Mouse (Mus musculus): ENCODE results near the gene Faf2. TPM values are rescaled to one million over a fixed set of nuclear protein-coding genes. Genes with fewer than 3 reads are reported as not detected.

Gene Faf2
- polyA plus RNA-seq, 1 experiment, result 26.1 TPM

- no peak for TF ChIP-seq GATA1 (IDR thresholded peaks at IDR 0.05; ENCODE audit: low read length)
Measured at GRCm38 (mm10) chr13:54596107-54596690, 25.4 kb upstream of the Faf2 start.

- TF ChIP-seq GATA1 (IDR thresholded peaks at IDR 0.05; ENCODE audit: low read length), result no peak
Measured at GRCm38 (mm10) chr13:54596870-54597269, 24.7 kb upstream of the Faf2 start.

GRCm38 (mm10) chr13:54598622-54599143, 22.9 kb upstream of the Faf2 start:
- TF ChIP-seq GATA1 (IDR thresholded peaks at IDR 0.05; ENCODE audit: low read length), result no peak

DNA sequence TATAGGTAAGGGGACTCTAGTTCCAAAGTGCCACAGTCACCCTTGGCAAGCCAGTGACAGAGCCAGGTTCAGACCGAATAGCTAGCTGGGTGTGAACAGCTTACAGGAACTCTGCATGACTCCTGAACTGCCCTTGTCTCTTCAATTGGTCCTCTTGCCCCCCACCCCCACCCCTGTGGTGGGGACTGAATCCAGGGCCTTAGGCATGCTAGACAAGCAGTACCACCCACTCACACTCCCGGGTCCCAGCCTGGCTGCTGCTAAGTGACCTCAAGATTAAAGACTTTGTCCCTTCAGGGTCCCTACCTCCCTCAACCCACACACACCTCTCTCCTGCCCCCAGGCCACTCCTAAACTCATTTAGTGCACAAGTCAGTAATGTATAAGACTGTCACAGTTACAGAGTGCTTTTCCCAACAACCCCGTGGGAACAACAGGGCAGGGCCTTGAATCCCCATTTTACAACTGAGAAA, 18.9 kb upstream of the Faf2 start:
- no peak for TF ChIP-seq GATA1 (IDR thresholded peaks at IDR 0.05; ENCODE audit: low read length)

DNA sequence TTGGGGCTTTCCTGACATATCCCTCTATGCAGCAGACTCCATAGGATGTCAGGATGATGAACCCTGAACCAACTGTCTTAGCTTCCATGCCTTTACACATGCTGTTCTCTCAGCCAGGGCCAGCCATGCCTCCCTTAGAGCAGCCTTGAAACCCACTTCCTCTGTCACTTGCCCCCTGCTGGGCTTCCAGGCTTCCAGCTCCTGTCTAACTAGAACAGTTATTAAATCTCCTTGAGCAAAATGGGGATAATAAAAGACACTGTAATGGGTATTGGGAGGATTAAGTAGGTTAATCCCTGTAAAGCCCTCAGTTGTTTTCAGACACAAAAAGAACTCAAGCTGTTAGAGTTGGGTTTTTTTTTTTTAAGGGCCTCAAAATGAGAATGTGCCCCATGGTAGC, 18.1 kb upstream of the Faf2 start:
- no peak for TF ChIP-seq GATA1 (IDR thresholded peaks at IDR 0.05; ENCODE audit: low read length)

DNA sequence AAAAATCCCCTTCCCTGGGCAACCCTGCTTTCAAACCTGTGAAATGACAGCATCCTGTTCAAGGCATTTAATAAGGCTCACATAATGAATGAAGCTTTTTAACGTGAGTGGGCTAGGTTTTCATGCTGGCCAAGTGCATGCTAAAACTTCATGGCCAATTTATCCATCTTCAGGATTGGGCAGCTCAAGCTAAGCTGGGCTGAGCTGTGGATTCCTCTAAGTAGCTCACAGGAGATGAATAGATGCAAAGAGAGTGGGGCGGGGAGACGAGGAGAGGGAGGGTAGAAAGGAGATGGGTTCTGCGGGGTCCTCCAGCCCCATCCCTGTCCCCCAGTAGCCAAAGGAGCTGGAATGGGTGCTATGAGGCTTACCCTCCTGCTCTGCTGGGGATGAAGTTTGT, 17.4 kb upstream of the Faf2 start:
- TF ChIP-seq GATA1 (IDR thresholded peaks at IDR 0.05; ENCODE audit: low read length), result no peak

DNA sequence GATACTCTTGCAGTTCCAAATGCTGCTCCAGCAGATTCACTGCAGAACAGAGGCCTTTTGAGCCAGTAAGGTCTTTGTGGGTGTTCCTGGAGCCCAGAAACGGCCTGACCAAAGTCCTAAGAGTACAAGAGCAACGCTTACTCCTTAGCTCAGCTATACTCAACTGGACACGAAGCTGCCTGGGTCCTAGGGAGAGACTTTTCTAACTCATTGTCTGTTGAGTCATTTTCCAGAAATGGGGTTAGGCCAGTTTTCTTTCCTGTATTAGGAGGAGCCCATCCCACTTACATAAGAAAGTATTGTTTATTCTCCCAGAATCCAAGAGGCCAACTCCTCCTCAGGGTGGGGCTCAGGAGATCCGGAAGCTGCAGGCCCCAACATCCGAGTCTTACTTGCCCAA, 16.2 kb upstream of the Faf2 start:
- TF ChIP-seq GATA1 (IDR thresholded peaks at IDR 0.05; ENCODE audit: low read length), result no peak

DNA sequence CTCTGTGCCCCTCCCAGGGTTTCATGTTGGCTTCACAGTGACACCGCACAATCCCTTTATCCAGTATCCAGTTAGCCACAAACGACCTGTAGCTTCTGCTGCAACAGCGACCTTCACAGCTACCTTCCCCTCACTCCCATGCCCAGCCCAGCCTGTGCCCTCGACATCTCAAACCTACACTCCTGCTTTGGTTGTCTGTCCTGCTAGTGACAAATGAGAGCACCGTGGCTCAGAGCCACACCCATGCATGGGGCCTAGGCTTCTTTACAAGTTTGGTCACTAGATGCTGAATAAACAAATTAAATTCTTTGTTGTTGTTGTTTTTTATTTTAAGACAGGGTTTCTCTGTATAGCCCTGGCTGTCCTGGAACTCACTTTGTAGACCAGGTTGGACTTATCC, 14.4 kb upstream of the Faf2 start:
- TF ChIP-seq GATA1 (IDR thresholded peaks at IDR 0.05; ENCODE audit: low read length), result no peak

DNA sequence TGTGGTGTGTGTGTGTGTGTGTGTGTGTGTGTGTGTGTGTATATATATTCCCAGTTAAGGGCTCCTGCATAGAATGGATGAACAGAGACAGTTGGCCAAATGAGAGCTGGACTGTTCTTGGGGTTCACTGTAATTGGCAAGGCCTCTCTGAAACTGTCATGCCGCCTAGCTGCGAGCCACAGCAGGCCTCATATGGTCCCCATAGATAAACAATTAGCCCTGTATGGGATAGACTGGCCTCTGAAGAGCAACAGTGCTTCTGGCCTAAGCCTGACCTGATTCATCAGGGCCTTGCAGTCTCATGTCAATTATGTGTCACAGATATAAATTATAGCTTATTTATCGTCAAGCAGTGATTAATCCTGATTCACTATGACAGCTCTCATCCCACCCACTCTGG, 13.6 kb upstream of the Faf2 start:
- TF ChIP-seq GATA1 (IDR thresholded peaks at IDR 0.05; ENCODE audit: low read length), result no peak

DNA sequence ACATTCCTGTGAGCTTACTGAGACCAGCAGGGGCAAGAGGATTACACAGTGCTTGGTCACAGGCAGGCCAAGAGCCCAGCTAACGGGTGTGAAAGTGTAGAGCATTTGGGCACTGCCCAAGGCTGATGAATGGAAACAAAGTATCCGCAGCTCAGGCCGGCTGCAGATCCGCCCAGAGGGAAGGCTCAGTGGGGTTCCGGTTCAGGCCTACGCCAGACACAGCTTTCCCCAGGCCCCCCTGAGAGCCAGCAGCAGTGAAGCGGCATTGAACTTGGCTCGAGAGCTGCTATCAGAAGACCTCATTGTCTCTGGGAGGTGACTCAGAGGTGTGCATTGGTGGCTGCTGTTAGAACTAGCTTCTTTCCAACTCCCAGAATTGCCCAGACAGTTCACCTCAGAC, 12.9 kb upstream of the Faf2 start:
- TF ChIP-seq GATA1 (IDR thresholded peaks at IDR 0.05; ENCODE audit: low read length), result no peak

DNA sequence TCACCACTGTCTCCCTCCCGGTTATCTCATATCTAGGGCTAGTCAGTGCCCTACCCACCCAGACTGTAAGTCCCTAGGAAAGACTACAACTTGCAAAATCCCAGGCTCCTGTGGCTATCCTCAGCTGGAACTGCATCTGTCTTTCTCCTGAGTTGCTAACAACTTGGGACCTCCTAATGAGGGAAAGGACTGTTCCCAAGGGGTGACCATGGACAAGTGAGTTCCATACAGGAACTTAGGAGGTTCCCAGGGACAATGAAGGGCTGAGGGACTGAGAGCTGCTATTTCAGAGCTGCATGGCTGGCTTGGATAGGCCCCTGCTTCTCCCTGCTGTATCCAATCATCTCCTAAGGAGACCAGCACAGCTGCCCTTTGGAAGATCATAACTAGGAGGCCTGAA, 12.3 kb upstream of the Faf2 start:
- TF ChIP-seq GATA1 (IDR thresholded peaks at IDR 0.05; ENCODE audit: low read length), result no peak

DNA sequence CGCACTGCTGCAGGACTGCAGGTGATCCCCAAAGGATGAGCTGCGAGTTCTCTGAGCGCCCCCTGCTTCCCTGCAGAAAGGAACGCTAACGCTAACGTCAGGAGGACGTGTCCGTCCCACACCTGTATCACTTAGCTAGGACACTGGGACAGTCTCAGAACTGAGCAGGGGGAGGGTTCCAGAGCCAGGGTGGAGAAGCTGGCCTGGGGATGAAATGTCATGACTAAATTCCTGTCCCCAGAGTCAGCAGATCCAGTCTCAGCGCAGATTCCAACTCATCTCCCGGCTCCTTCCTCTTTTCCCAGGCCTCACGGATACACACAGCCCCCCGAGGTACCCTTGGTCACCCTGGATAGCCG, 11.0 kb upstream of the Faf2 start:
- TF ChIP-seq GATA1 (IDR thresholded peaks at IDR 0.05; ENCODE audit: low read length), result no peak

DNA sequence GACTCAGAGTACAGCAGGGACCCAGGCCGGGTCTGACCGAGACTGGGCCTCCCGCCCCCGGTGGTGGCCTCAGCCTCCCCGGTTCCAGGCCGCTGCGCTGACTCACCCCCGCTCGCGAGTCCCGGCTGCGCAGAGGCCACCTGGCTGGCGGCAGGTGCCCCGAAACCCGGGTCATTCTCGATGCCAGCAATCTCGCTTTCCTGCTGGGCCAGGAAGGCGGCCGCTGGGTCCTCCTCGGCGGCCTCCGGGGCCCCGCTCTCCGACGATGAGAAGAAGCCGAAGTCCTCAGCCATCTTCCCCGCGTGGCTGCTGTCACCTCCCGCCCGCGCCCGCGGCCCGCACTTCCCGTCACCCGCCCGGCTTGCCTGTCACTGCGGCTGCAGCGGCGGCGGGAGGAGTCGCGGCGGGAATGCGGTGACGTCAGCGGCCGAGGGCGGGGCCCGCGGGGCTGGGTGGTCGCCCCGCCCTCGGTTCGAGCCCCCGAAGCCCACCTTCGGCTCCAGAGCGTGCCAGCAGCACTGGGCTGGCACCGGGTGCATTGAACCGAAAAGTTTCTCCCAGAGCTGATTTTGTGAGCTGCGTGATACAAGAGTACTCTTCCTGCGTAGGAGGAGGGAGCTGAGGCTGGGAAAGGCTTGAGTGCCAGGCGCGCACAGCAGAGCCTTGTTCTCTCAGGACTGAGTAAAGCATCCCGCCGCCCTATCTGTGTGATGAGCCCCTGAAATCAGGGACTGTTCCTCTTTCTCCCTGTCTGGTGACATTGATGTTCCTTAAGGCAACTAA, 10.4 kb upstream of the Faf2 start, which contains the start of gene Cltb:
Gene Cltb, minus strand, starts transcription at position 373 of the 783 bp plus-strand sequence.
- no peak for TF ChIP-seq GATA1 (IDR thresholded peaks at IDR 0.05; ENCODE audit: low read length)

DNA sequence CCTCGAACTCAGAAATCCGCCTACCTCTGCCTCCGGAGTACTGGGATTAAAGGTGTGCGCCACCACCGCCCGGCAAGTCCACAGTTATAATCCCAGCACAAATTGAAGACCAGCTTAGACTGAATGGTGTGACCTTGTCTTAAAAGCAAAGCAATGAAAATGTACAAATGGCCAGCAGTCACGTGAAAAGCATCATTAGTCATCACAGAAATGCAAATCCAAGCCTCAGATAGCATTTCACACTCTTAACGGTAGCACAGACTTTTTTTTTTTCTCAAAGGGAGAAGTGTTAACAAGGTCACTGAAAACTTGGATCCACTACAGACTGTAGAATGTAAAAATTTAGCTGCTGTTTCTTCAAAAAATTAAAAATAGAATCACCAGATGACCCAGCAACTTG, 5.3 kb upstream of the Faf2 start:
- no peak for TF ChIP-seq GATA1 (IDR thresholded peaks at IDR 0.05; ENCODE audit: low read length)

DNA sequence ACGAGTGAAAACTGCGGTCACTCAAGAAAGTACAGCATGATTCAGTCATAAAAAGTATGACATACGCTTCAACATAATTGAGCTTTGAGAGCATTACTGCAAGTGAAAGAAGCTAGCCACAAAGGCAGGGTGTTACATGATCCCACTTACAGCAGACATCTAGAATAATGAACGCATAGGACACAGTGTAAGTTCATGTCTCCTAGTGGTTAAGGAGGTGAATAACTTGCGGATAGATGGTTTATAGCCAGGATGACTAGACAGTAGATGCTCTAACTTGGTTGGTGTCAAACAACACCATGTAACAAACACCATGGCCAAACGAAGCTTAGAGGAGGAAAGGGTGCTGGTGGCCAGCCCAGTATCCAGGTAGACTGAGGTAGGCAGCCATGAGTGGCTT, 4.6 kb upstream of the Faf2 start:
- TF ChIP-seq GATA1 (IDR thresholded peaks at IDR 0.05; ENCODE audit: low read length), result no peak

GRCm38 (mm10) chr13:54621960-54622521, 457 bp downstream of the Faf2 start:
- no peak for TF ChIP-seq GATA1 (IDR thresholded peaks at IDR 0.05; ENCODE audit: low read length)

DNA sequence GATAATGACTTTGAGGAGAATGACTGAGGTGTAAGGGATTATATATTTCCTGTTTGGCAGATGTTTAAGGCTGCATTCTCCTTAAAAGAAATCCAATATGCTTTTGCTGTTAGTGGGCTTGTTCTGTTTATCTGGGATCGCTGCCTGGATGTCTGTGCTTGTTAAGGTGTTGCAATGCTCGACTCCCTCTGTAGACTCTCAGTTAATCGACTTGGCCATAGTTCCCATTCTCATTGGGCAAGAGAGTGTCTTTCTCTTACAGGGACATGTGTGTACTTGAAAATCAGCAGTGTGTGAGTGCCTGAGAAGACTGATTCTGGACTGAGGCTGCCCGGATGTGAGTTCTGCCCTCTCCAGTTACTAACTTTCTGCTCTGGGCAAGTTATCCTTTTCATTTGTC, 7.5 kb downstream of the Faf2 start:
- no peak for TF ChIP-seq GATA1 (IDR thresholded peaks at IDR 0.05; ENCODE audit: low read length)
